Mouse (Mus musculus) spleen, postnatal 4 days (tissue): ENCODE data around the gene Dnajb8.

Experiments
- DNase-seq, 2 experiments: peaks; one replicate each; pipeline ENCODE4 v3.0.0; 2022; ENCODE audit warnings: low spot score in 2 of 2

Dnajb8 gene

GRCm38 (mm10) chr6:88221968-88222367 is at the start of gene Dnajb8:
Dnajb8 (plus strand) TSS chr6:88222268.
- DNase-seq: no peak

- no peak for DNase-seq
Measured at GRCm38 (mm10) chr6:88174191-88174590, 47.9 kb upstream of the Dnajb8 start.

- no peak for DNase-seq
Measured at GRCm38 (mm10) chr6:88174676-88175075, 47.4 kb upstream of the Dnajb8 start.

DNA sequence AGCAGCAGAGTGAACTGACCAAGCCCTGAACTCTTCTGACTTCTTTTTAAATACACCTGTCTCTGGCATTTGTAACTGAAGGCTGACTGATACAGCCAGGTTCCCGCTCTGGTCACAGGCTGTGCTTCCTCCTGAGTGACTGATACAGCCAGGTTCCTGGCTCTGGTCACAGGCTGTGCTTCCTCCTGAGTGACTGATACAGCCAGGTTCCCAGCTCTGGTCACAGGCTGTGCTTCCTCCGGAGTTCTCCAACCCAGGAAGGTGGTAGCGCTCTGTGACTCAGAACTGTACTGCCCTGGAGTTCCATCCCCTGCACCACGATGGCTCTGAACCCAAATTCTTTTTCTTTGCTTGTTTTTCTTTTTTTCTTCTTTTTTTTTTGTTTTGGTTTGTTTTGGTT is 37.4 kb upstream of the Dnajb8 start:
- DNase-seq: no peak

- no peak for DNase-seq
Measured at GRCm38 (mm10) chr6:88188148-88188547, 33.9 kb upstream of the Dnajb8 start.

DNA sequence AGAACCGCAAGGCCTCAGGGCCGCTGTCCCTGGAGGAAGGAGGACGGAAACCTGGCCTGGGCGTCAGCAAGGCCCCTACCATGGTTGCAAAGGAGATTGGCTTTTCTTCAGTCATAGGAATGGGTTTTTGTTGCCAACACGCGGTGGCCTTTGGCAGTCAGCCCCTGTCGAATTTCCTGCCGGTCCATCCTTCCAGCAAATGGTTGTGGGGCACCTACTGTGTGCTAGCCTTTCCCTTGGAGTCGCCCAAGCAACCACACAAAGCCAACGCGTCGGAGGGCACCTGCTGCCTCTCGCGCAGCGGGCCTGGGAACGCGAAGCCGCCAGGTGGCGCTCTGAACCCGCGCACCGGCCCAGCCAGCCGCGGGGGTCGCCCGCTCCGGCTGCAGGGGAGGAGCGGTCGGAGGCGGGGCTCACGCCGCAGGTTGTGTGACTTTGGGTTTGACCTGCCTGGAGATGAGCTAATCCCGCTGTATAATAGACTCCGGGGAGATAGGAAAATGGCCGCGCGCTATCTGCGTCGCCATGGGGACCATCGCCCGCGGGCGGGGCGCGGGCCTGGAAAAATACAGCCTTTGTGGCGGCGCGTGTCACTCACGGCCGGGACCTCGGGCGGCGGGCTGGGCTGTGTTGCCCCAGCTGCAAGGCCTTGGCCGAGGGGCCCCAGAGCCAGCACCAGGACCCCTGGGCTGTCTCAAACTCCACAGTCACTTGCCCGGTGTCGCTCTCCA is 32.6 kb upstream of the Dnajb8 start:
- peak; percentile 59 to 87 for DNase-seq

- DNase-seq: no peak
Measured at GRCm38 (mm10) chr6:88190043-88190309, 32.1 kb upstream of the Dnajb8 start.

GRCm38 (mm10) chr6:88190310-88191023 is 31.6 kb upstream of the Dnajb8 start:
- no peak for DNase-seq

GRCm38 (mm10) chr6:88191024-88191365 is 31.1 kb upstream of the Dnajb8 start:
- no peak for DNase-seq

- DNase-seq: no peak
Measured at GRCm38 (mm10) chr6:88191411-88192070, 30.5 kb upstream of the Dnajb8 start.

DNA sequence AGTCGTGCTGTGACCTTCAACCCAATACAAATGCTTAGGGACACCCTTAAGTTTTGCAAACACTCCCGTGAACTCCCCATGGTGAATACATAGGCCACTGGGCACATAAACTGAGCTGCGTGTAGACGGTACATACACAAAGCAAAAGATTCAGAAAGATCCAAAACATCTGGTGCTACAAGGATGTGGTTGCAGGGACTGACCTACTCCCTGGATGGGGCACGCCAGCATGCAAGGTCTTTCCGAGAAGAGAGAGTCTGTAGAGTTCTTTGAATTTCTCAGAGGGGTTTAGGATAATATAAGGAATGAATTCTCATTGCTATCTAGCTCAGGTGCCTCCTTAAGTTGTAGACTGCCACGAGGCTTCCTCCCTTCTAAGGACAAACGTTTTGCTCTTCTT is 29.3 kb upstream of the Dnajb8 start:
- no peak for DNase-seq

GRCm38 (mm10) chr6:88193433-88194052 is 28.5 kb upstream of the Dnajb8 start, which contains the start of gene Gata2:
Gata2 (plus strand) TSS chr6:88193891.
- no peak for DNase-seq

- DNase-seq: no peak
Measured at GRCm38 (mm10) chr6:88194053-88194977, 27.8 kb upstream of the Dnajb8 start.

- DNase-seq: no peak
Measured at GRCm38 (mm10) chr6:88194978-88195325, 27.1 kb upstream of the Dnajb8 start.

DNA sequence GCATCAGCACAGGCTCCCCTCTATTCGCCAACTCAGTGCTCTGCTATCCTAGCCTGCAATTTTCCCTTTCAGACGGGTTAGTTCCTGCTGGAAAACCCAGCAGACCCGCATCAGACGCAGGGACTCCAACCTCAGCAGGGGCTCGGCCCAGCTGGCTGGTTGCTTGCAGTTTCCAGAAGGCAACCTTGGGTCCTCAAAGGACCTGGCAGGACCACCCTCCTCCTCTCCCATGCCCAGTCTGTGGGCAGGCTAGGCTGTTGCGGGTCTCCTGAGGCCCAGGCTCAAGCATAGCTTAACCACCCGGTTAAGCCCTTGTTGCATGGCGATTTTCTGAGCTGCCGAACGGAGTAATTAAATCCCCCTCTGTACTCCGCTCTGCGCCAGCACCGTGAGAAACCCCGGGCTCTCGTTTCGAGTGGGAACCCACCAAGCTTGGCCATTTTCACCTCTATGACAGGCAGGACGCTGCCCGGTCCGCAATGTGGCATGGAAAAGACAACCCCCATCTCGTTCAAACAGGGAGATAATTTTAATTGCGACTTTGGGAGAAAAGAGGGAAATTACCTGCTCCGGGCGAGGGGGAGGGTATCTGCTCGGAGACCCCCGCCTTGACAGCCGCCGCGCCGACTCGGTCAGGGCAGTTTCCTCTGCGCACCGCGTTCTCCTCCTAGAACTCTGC is 25.9 kb upstream of the Dnajb8 start:
- DNase-seq: no peak

- DNase-seq: no peak
Measured at GRCm38 (mm10) chr6:88196733-88197312, 25.2 kb upstream of the Dnajb8 start.

GRCm38 (mm10) chr6:88197313-88198069 is 24.6 kb upstream of the Dnajb8 start:
- no peak for DNase-seq

- peak in 1 of 2 experiments; percentile 48 for DNase-seq
Measured at GRCm38 (mm10) chr6:88198070-88198940, 23.8 kb upstream of the Dnajb8 start.
